Mouse (Mus musculus): ENCODE measurements around the gene Psmb6. TPM values are rescaled to one million over a fixed set of nuclear protein-coding genes. Genes with fewer than 3 reads are reported as not detected.
"Not testable (repeated sequence)": the region's sequence is repeated elsewhere in the genome, so short reads cannot be mapped to it uniquely, and the experiment has no call there.

Gene Psmb6
- polyA plus RNA-seq, 1 experiment from 2014 or later = 792 TPM

- Histone ChIP-seq H3K36me3 (ENCODE audit: control insufficient read depth, insufficient read depth, low read length) (no peaks in the 10 kb centered on the region), H3K27me3 (replicated peaks; ENCODE audit: control insufficient read depth, insufficient read depth, low read length) (peaks cover 6% of the 10 kb centered on the region; the same call in 1 of the 2 replicates), H3K4me2 (ENCODE audit: low read length) (no peak within 1 kb of the TSS), H3K9me3 (ENCODE audit: control insufficient read depth, low read length) (no peaks in the 10 kb centered on the region), H3K27ac (ENCODE audit: low read depth) (no peak within 1 kb of the TSS), H3K4me3 (ENCODE audit: low read depth, low read length) (no peak within 1 kb of the TSS), H3K9ac (ENCODE audit: low read length) (no peak within 1 kb of the TSS), H3K4me1 (replicated peaks; ENCODE audit: control insufficient read depth, insufficient read depth, low read length) (peaks cover 4% of the 10 kb centered on the region; the same call in 1 of the 2 replicates)
- no peak for ATAC-seq (replicated peaks; ENCODE audit: low FRiP score, low TSS enrichment, low read depth)
- DNase-seq (ENCODE audit: low spot score) = no peak
- 88% methylated on average over 7 of the region's 7 CpGs for WGBS
Measured at GRCm38 (mm10) chr11:70514288-70514687, 10.9 kb upstream of the Psmb6 start, which contains the start of gene Vmo1. Gene Vmo1, minus strand, starts transcription at chr11:70514616.

- 25% methylated on average over 2 of the region's 2 CpGs for WGBS
- peaks cover 10% of the 10 kb centered on the region; the same call in 1 of the 2 replicates for H3K4me1 ChIP-seq (replicated peaks; ENCODE audit: control insufficient read depth, insufficient read depth, low read length)
- no peaks in the 10 kb centered on the region for H3K36me3 ChIP-seq (ENCODE audit: control insufficient read depth, insufficient read depth, low read length)
- no peak overlapping the region for H3K4me2 ChIP-seq (ENCODE audit: low read length)
- H3K27me3 ChIP-seq (replicated peaks; ENCODE audit: control insufficient read depth, insufficient read depth, low read length) = no peaks in the 10 kb centered on the region
- no peak overlapping the region for H3K27ac ChIP-seq (ENCODE audit: low read depth)
- ATAC-seq (replicated peaks; ENCODE audit: low FRiP score, low TSS enrichment, low read depth) (no peak), DNase-seq (ENCODE audit: low spot score) (no peak)
- H3K9ac ChIP-seq (ENCODE audit: low read length) = no peak overlapping the region
- no peak overlapping the region for H3K4me3 ChIP-seq (ENCODE audit: low read depth, low read length)
- H3K9me3 ChIP-seq (ENCODE audit: control insufficient read depth, low read length) = no peaks in the 10 kb centered on the region
Measured at GRCm38 (mm10) chr11:70516352-70516751, 8.8 kb upstream of the Psmb6 start.

GRCm38 (mm10) chr11:70518436-70518835 lies 6.7 kb upstream of the Psmb6 start:
- 56% methylated on average over 1 of the region's 1 CpGs for WGBS
- ATAC-seq (replicated peaks; ENCODE audit: low FRiP score, low TSS enrichment, low read depth) = no peak
- Histone ChIP-seq H3K9me3 (ENCODE audit: control insufficient read depth, low read length) (no peaks in the 10 kb centered on the region), H3K9ac (ENCODE audit: low read length) (no peak overlapping the region), H3K27me3 (replicated peaks; ENCODE audit: control insufficient read depth, insufficient read depth, low read length) (no peaks in the 10 kb centered on the region), H3K36me3 (ENCODE audit: control insufficient read depth, insufficient read depth, low read length) (no peaks in the 10 kb centered on the region), H3K4me2 (ENCODE audit: low read length) (no peak overlapping the region), H3K4me1 (replicated peaks; ENCODE audit: control insufficient read depth, insufficient read depth, low read length) (peaks cover 10% of the 10 kb centered on the region; the same call in 1 of the 2 replicates), H3K27ac (ENCODE audit: low read depth) (no peak overlapping the region), H3K4me3 (ENCODE audit: low read depth, low read length) (no peak overlapping the region)
- no peak for DNase-seq (ENCODE audit: low spot score)

- peak within 1 kb of the TSS; percentile 53 for H3K4me2 ChIP-seq (ENCODE audit: low read length)
- peaks cover 10% of the 10 kb centered on the region; the same call in 1 of the 2 replicates for H3K4me1 ChIP-seq (replicated peaks; ENCODE audit: control insufficient read depth, insufficient read depth, low read length)
- H3K9ac ChIP-seq (ENCODE audit: low read length) = peak within 1 kb of the TSS; percentile 64
- peak within 1 kb of the TSS; percentile 31 for H3K4me3 ChIP-seq (ENCODE audit: low read depth, low read length)
- ATAC-seq (replicated peaks; ENCODE audit: low FRiP score, low TSS enrichment, low read depth) = no peak
- 71% methylated on average over 10 of the region's 10 CpGs for WGBS
- no peaks in the 10 kb centered on the region for H3K36me3 ChIP-seq (ENCODE audit: control insufficient read depth, insufficient read depth, low read length)
- H3K9me3 ChIP-seq (ENCODE audit: control insufficient read depth, low read length) = no peaks in the 10 kb centered on the region
- peak within 1 kb of the TSS; percentile 78 for H3K27ac ChIP-seq (ENCODE audit: low read depth)
- no peak for DNase-seq (ENCODE audit: low spot score)
- no peaks in the 10 kb centered on the region for H3K27me3 ChIP-seq (replicated peaks; ENCODE audit: control insufficient read depth, insufficient read depth, low read length)
Measured at GRCm38 (mm10) chr11:70518923-70519322, 6.2 kb upstream of the Psmb6 start, which contains the start of gene Gltpd2. Gene Gltpd2, plus strand, starts transcription at chr11:70519196.

- DNase-seq (ENCODE audit: low spot score) = peak; percentile 79
- H3K36me3 ChIP-seq (ENCODE audit: control insufficient read depth, insufficient read depth, low read length) = no peaks in the 10 kb centered on the region
- H3K9ac ChIP-seq (ENCODE audit: low read length) = peak overlapping the region; percentile 64
- H3K27me3 ChIP-seq (replicated peaks; ENCODE audit: control insufficient read depth, insufficient read depth, low read length) = no peaks in the 10 kb centered on the region
- peak overlapping the region; percentile 53 for H3K4me2 ChIP-seq (ENCODE audit: low read length)
- ATAC-seq (replicated peaks; ENCODE audit: low FRiP score, low TSS enrichment, low read depth) = peak; percentile 56
- peak overlapping the region; percentile 31 for H3K4me3 ChIP-seq (ENCODE audit: low read depth, low read length)
- no peaks in the 10 kb centered on the region for H3K9me3 ChIP-seq (ENCODE audit: control insufficient read depth, low read length)
- 9% methylated on average over 41 of the region's 41 CpGs for WGBS
- H3K27ac ChIP-seq (ENCODE audit: low read depth) = peak overlapping the region; percentile 78
- H3K4me1 ChIP-seq (replicated peaks; ENCODE audit: control insufficient read depth, insufficient read depth, low read length) = peaks cover 10% of the 10 kb centered on the region; the same call in 1 of the 2 replicates
Measured at GRCm38 (mm10) chr11:70520178-70520769, 4.9 kb upstream of the Psmb6 start.

GRCm38 (mm10) chr11:70523306-70523989 lies 1.7 kb upstream of the Psmb6 start:
- not testable (repeated sequence) for H3K4me3 ChIP-seq (ENCODE audit: low read depth, low read length); H3K27ac ChIP-seq (ENCODE audit: low read depth); H3K9ac ChIP-seq (ENCODE audit: low read length); ATAC-seq (replicated peaks; ENCODE audit: low FRiP score, low TSS enrichment, low read depth); H3K27me3 ChIP-seq (replicated peaks; ENCODE audit: control insufficient read depth, insufficient read depth, low read length); H3K4me2 ChIP-seq (ENCODE audit: low read length); DNase-seq (ENCODE audit: low spot score); H3K9me3 ChIP-seq (ENCODE audit: control insufficient read depth, low read length)
- H3K36me3 ChIP-seq (ENCODE audit: control insufficient read depth, insufficient read depth, low read length) = peaks cover 23% of the 10 kb centered on the region
- 82% methylated on average over 8 of the region's 8 CpGs for WGBS
- H3K4me1 ChIP-seq (replicated peaks; ENCODE audit: control insufficient read depth, insufficient read depth, low read length) = peaks cover 14% of the 10 kb centered on the region

- WGBS = 3% methylated on average over 8 of the region's 8 CpGs
- no peak overlapping the region for H3K9ac ChIP-seq (ENCODE audit: low read length)
- DNase-seq (ENCODE audit: low spot score) (no peak), ATAC-seq (replicated peaks; ENCODE audit: low FRiP score, low TSS enrichment, low read depth) (peak; percentile 36; the same call in 1 of the 2 replicates)
- H3K36me3 ChIP-seq (ENCODE audit: control insufficient read depth, insufficient read depth, low read length) = peaks cover 31% of the 10 kb centered on the region
- peaks cover 9% of the 10 kb centered on the region for H3K4me1 ChIP-seq (replicated peaks; ENCODE audit: control insufficient read depth, insufficient read depth, low read length)
- H3K27me3 ChIP-seq (replicated peaks; ENCODE audit: control insufficient read depth, insufficient read depth, low read length) = no peaks in the 10 kb centered on the region
- H3K4me3 ChIP-seq (ENCODE audit: low read depth, low read length) = peak overlapping the region; percentile 68
- H3K4me2 ChIP-seq (ENCODE audit: low read length) = peak overlapping the region; percentile 54
- H3K9me3 ChIP-seq (ENCODE audit: control insufficient read depth, low read length) = no peaks in the 10 kb centered on the region
- no peak overlapping the region for H3K27ac ChIP-seq (ENCODE audit: low read depth)
Measured at GRCm38 (mm10) chr11:70524782-70525181, 385 bp upstream of the Psmb6 start.

- peak overlapping the region; percentile 66 for H3K4me2 ChIP-seq (ENCODE audit: low read length)
- H3K4me3 ChIP-seq (ENCODE audit: low read depth, low read length) = peak overlapping the region; percentile 68
- ATAC-seq (replicated peaks; ENCODE audit: low FRiP score, low TSS enrichment, low read depth) (peak; percentile 54), DNase-seq (ENCODE audit: low spot score) (no peak)
- peaks cover 31% of the 10 kb centered on the region for H3K36me3 ChIP-seq (ENCODE audit: control insufficient read depth, insufficient read depth, low read length)
- H3K27me3 ChIP-seq (replicated peaks; ENCODE audit: control insufficient read depth, insufficient read depth, low read length) = no peaks in the 10 kb centered on the region
- H3K4me1 ChIP-seq (replicated peaks; ENCODE audit: control insufficient read depth, insufficient read depth, low read length) = peaks cover 5% of the 10 kb centered on the region
- no peaks in the 10 kb centered on the region for H3K9me3 ChIP-seq (ENCODE audit: control insufficient read depth, low read length)
- no peak overlapping the region for H3K27ac ChIP-seq (ENCODE audit: low read depth)
- peak overlapping the region; percentile 66 for H3K9ac ChIP-seq (ENCODE audit: low read length)
- 2% methylated on average over 12 of the region's 12 CpGs for WGBS
Measured at GRCm38 (mm10) chr11:70525726-70526125, 559 bp downstream of the Psmb6 start.
